Mouse (Mus musculus) embryo, embryonic 9.5 days (tissue): ENCODE data around the gene Pheta1.

Experiments used
- DNase-seq: peaks from one replicate; pipeline ENCODE4 v3.0.0-alpha.2; 2017; ENCODE audit errors: extremely low spot score

The Pheta1 gene

GRCm38 (mm10) chr5:121848743-121849142 lies at the start of gene Pheta1:
Gene Pheta1, plus strand, starts transcription at chr5:121848984.
- DNase-seq: peak; percentile 97

- DNase-seq: no peak
These were observed 41.6 kb upstream of the Pheta1 start for GRCm38 (mm10) chr5:121807186-121807585.

- no peak for DNase-seq
These were observed 40.6 kb upstream of the Pheta1 start for GRCm38 (mm10) chr5:121808202-121808601.

GRCm38 (mm10) chr5:121809667-121810224 lies 39.0 kb upstream of the Pheta1 start:
- no peak for DNase-seq

- DNase-seq: no peak
These were observed 38.2 kb upstream of the Pheta1 start for GRCm38 (mm10) chr5:121810331-121811151.

- no peak for DNase-seq
These were observed 37.3 kb upstream of the Pheta1 start for GRCm38 (mm10) chr5:121811485-121811931.

GRCm38 (mm10) chr5:121812526-121813243 lies 36.1 kb upstream of the Pheta1 start:
- DNase-seq: no peak

GRCm38 (mm10) chr5:121813744-121814143 lies 35.0 kb upstream of the Pheta1 start:
- no peak for DNase-seq

GRCm38 (mm10) chr5:121815067-121815466 lies 33.7 kb upstream of the Pheta1 start:
- peak; percentile 52 for DNase-seq

GRCm38 (mm10) chr5:121815867-121816380 lies 32.9 kb upstream of the Pheta1 start:
- no peak for DNase-seq

- DNase-seq: no peak
These were observed 32.2 kb upstream of the Pheta1 start for GRCm38 (mm10) chr5:121816611-121817010.

GRCm38 (mm10) chr5:121817551-121817950 lies 31.2 kb upstream of the Pheta1 start:
- DNase-seq: no peak

GRCm38 (mm10) chr5:121818401-121818800 lies 30.4 kb upstream of the Pheta1 start:
- DNase-seq: no peak

GRCm38 (mm10) chr5:121818862-121819261 lies 29.9 kb upstream of the Pheta1 start:
- DNase-seq: no peak

GRCm38 (mm10) chr5:121819559-121819958 lies 29.2 kb upstream of the Pheta1 start:
- DNase-seq: no peak

- no peak for DNase-seq
These were observed 28.6 kb upstream of the Pheta1 start for GRCm38 (mm10) chr5:121820161-121820560.

GRCm38 (mm10) chr5:121820657-121821056 lies 28.1 kb upstream of the Pheta1 start:
- no peak for DNase-seq

GRCm38 (mm10) chr5:121821116-121821515 lies 27.7 kb upstream of the Pheta1 start:
- DNase-seq: no peak

GRCm38 (mm10) chr5:121821552-121821951 lies 27.2 kb upstream of the Pheta1 start:
- no peak for DNase-seq

- DNase-seq: no peak
These were observed 25.8 kb upstream of the Pheta1 start for GRCm38 (mm10) chr5:121822786-121823505.

GRCm38 (mm10) chr5:121823668-121824067 lies 25.1 kb upstream of the Pheta1 start:
- no peak for DNase-seq

GRCm38 (mm10) chr5:121824121-121824520 lies 24.7 kb upstream of the Pheta1 start:
- DNase-seq: no peak
